Mouse (Mus musculus) ES-E14 (cell line): Measurements from ENCODE around the gene Anxa8.

ENCODE experiments used
- HCFC1 ChIP-seq: IDR thresholded peaks from 2 replicates; pipeline ENCODE4 v1.6.1; 2012; ENCODE audit warnings: low read length, inconsistent platforms, borderline replicate concordance; ENCODE audit not compliant: insufficient read depth
- ZNF384 ChIP-seq: IDR thresholded peaks from 2 replicates; pipeline ENCODE4 v1.6.1; 2012; ENCODE audit warnings: low read depth, low read length, inconsistent platforms

DNA sequence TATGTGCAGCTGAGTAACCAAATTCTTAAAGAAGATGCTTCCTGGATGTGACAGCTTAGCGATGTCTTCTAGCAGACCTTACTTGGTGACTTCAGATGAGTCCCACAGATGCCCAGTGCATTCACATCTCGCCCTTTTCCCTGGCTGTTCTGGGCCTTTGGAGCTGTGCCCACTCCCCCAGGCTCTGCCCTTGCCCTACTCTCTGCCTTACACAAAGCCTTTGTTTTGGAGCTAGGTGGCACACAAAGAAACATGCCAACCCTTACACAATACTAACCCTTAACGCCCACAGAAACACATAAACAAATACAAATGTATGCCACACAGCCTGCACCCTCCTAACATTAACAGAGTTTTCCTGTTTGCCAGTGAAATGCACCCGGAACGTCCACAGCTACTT lies 10.4 kb downstream of the Anxa8 start:
- TF ChIP-seq HCFC1 = no peak
- TF ChIP-seq ZNF384 = no peak
